Mouse (Mus musculus) neural tube, embryonic 10.5 days (tissue): ENCODE data around the gene Taf3.

Experiments
- DNase-seq: peaks from one replicate; pipeline ENCODE4 v3.0.0-alpha.2; 2017; ENCODE audit warnings: low spot score; ENCODE audit errors: extremely low spot score

The Taf3 gene

DNA sequence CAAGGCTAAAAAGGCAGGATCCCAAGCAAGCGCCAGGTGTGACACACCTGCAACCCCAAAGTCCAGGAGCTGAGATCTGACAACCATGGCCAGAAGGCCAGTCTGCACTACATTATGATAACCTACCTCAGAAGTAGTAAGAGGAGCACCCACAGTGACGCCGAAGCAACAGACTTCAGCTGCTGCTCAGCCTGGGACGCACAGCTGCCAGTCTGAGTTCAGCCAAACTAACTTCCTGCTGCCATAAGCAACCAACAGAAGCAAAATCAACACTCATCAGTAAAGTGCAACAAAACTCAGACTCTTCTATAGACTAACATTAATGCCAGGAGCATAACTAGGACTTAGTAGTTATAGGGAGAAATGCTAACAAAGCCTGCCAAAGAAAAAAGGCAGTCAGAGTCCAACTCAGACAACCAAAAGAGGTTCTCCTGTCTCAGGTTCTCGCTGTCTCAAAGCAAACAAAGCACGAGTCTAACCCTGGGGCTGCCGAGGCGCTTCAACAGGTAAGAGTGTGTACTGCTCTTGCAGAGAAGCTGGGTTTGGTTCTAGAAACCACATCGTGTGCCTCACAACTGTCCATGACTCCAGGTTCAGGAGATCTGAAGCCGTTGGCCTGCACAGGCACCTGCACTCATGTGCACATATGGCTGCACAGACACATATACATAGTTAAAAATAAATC is 33.3 kb downstream of the Taf3 start:
- DNase-seq = no peak

DNA sequence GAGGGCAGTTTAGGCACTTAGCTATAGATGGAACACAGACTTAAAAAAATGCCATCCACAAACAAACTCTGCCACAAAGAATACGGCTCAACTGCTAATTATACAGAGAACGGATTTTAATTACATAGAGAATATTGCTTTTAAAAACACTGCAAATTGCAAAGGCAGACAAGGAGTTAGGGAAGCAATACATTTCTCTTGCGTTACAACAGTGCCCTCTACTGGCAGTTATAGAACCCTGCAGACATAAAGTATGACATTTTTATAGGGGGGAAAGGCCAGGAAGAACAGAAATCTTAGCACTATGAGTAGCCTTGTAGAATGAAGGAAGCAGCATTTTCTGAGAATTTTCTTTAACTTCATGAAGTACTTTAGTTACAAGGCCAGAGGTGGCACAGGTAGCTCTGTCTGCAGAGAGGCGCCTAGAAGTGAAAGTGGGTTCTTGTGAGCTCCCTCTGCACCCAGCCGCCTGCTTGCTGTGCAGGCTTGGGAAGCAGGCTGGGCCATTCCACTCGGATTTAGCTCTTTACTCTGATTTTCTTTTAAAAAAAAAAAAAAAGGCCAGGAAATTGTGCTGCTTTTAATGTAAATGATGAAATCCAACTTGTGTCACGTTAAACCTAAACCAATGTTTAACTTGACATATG is 38.0 kb downstream of the Taf3 start:
- no peak for DNase-seq

DNA sequence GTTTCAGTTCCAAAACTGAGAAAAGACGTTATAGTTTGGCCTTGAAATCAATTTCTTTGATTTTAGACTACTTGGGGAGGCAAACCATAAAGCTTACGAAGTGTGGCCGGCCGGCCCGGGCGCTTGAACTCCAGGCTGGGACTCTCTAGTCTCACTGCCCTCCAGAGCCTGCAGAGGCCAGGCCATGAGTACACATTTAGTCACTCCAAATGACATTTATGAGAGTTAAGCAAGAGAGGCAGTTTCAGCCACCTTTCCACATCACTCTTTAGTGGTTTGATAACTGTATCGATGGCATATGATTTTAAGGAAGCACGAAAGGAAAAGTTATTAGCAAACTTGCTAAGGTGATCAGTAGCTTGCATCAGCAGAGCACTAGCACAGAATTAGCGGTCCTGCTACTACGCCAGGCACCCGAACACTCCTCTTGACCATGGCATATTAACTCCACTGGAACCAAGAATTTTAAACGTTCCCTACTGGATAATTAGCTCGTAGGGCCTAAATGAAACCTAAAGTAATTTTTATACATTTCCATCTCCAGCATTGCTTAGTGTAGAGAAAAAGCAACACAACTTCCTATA is 38.6 kb downstream of the Taf3 start:
- no peak for DNase-seq

DNA sequence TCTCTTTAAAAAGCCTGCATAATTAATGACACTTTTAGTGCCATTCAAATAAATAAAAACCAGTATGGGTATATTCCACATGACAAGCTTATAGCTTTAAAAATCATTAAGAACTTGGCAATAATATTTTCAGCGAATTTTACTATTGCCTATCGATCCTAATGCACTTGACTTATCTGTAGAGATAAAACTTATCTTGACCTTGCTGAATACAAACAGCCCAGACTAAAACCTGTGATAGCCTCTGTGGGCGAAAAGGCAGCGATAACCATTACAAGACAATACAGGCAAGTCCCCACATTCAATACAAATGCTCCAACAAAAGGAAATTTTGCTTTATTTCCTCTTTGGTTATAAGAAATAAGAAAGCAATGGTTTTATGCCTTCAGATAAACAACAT is 39.8 kb downstream of the Taf3 start:
- DNase-seq = no peak

DNA sequence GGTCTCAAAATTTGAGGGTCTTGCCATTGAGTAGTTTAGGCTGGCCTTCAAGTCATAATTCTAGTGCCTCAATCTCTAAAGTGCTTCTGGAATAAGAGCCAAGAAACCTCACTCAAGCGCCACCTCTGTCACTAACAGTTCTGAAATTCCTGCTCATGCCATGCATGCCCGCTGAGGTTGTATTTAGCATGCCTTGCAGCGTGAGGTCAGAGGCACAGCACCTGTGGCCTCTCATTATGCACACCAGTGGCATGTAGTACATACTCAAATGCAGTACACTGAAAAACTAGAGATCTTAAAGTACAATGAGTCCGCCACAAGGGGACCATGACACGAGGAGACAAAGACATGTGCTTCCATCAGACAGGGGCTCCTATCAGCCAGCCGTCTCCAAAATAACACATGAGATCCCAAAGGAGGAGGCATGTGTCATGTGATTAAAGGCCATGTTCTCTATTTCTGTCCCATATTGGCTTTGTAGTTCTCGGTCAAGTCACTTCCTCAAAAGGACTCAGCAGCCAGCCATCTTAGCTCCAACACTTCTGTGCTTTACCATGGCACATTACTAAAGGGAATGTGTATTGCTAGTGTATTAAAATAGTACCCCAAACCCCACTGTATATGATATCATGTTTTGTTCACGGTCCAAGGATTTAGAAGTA is 43.3 kb downstream of the Taf3 start:
- DNase-seq = no peak

DNA sequence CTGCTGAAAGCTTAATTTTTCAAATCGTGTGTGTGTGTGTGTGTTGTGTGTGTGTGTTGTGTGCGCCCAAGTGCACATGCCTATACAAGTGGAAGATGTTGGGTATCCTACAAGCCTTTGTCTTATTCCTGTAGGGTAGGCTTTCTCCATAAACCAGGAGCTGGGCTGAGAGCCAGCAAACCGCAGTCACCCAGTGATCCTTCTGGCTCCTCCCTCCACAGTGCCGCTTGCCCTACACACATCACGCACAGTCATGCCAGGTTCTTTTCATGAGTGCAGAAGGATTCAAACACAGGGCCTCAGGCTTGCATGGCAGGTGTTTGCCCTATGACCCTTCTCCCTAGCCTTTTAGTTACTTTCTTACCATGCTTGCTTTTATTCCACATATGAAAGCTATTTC is 45.0 kb downstream of the Taf3 start:
- no peak for DNase-seq

DNA sequence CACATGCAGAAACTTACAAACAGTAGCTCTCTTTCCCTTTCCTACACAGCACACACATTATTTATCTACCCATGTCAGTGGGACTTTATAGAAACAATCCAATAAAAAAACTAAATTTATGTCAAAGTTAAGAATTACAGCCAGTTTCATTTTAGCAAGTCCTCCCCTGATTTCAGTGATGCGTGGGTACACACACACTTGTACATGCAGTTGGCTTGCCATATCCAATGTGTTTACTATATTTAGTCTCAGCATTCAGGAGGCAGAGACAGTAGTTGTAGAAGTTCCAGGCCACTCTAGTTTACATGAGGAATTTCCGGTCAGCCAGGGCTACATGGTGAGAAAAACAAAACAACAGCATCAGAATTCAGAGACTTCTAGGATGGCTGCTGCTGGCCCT is 46.8 kb downstream of the Taf3 start:
- DNase-seq = no peak

DNA sequence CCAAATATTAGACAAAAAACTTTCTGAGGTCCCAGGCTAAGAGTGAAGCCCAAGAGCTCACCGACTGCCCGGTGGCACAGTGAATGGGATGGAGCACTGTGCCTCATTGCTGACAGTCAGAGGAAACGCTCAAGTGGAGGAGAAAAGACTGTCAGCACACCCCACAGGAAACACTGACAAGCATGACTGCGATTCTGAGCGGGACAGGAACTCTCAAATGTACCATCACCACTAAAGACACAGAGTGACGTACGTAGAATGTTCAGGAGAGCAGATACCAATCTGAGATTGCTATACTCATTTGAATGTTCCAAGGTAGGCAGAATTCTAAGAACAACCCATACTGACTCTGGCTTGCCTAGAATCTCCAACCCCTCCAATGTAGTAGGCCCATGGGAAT is 50.9 kb downstream of the Taf3 start:
- no peak for DNase-seq

DNA sequence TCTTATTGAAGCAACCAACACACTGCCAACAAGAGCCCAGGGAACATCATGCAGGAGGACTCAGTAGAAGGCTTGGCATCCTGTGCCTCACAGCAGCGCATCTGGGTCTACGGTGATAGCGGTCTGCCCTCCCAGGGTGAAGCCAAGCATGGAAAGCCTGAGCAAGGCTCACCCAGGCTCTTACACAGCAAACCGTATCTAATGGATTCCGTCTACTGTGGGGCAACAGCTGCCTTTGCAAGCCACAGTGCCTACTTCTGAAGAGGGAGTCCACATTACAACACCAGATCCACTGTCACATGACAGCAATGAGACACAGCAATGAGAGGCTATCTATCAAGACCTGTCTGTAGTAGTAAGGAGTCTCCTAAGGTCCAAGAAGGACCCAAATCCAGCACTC is 52.3 kb downstream of the Taf3 start:
- no peak for DNase-seq

DNA sequence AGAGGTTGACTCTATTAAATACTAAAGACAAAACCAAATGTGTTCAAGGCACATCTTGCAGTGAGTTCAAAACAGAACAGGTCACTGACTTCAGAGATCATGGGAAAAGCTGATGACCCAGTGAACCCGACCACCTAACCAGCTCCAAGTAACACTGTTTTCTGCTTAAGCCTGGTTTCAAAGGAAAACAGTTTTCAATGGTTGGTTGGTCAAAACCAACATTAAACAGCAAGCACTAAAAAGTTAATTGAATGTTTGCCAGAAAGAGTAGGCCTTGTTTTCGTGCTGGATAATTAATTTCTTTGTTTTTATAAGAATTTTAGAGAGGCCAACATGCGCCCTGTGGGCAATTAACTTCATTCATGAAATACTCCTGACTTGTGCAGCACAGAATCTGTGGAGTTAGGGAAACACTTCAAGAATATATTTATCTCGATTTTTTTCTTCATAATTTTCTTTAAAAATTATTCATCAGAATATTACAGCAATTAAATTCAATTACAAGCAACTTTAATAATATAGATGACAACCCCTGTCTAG is 57.6 kb downstream of the Taf3 start:
- DNase-seq = no peak

DNA sequence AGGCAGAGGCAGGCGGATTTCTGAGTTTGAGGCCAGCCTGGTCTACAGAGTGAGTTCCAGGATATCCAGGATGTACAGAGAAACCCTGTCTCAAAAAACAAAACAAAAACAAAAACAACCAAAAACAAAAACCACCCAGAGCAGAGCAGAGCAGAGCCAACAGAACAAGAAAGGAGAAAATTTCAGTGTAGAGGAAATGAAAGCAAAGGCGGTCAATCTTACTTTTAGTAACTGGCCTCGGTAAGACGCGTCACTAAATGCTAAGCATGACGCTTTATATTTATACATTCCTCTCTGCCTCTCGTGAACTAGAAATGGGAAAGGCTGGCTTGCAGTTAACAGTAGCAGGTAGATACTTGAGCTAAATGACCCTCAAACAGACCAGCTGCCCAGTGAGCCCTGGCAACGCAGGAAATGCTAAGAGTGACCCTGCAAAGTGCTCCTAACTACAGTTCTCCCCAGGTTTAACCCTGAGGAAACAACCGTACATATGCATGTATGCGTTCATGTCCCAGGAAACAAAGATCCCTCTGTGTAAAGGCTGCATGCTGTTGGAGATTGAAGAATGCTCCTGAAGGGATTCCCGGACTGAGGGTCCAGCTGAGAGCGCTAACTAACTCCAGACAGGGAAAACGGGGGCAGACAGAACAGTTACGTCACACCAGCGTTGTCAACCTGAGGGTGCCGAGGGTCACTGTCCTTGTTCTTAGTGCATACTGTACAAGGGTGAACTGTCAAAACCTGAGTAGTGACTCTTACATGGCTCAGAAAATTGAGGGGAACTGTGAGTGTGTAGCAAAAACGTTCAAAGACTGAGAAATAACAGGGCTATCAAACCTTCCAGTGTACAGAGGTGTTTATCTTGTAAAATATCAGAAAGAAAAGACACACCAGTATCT is 58.5 kb downstream of the Taf3 start:
- DNase-seq = no peak

DNA sequence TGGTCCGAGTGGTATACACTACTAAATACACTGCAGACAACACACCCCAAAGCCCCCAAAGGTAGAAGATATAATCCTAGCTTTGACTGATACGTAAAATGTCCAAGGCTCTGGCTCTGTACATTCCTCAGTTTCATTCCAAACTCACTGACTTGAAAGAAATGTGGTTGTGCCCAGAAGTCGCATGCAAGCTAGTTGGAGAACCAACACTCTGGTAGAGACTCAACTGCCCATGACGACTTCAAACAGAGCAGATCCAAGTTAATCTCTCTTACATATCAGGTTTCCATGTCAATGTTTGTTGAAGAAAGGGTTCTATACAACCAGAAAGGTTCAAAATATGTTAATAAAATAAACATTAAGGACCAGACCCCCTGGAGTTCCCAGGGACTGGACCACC is 60.1 kb downstream of the Taf3 start:
- no peak for DNase-seq

DNA sequence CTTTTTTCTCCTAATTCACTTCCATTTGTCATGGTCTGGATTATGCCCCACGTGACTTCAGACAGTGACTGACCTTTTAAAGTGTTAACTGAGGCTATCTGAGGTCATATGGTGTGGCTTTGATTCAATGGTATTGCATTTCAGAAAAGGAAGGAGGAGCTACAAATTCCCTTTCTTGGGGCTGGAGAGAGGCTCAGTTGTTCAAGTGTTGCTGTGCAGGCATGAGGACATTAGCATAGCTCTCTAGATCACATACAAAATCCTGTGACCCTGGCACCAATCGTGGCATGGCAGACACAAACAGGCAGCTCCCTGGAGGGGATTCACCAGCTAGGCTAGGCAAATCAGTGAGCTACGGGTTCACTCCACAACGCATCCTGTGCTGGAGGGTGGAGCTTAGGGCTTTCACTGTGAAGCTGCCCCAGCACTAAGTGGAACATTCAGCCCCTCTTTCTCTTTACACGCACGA is 62.4 kb downstream of the Taf3 start:
- DNase-seq = peak; percentile 38

DNA sequence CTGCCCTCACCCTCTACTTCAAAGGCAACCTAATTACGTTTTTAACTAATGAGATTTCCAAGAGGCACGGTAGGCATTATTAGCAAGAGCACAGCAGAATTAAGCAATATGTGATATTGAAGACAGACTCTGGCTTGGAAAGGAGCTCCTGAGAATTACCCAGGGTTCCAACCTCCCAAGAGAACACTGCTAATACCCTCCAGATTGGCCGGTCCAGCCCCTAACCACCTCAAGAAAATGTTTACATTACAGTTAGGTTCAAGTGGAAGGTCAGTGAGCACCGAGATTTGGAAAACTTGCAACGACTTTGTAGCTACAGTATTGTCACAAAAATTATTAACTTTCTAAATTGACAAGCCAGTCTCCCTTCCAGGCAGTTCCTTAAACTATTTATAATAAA is 66.0 kb downstream of the Taf3 start:
- no peak for DNase-seq

DNA sequence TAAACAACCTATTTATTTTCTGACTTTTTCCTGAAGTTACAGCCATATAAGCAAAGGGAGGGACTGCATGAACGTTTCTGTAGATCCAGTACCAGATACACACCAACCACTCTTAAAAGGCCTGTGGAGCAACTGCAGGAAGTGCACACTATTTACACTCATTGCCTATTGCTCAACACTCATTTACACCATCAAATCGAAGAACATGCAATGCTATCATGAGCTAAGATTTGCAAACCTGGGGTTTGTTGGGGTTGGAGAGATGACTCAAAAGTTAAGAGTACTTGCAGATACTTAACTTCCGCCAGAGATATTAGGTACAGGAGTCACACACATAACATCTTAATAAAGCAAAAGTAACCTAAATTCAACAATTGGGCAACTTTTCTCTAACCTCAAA is 76.5 kb downstream of the Taf3 start:
- DNase-seq = no peak

DNA sequence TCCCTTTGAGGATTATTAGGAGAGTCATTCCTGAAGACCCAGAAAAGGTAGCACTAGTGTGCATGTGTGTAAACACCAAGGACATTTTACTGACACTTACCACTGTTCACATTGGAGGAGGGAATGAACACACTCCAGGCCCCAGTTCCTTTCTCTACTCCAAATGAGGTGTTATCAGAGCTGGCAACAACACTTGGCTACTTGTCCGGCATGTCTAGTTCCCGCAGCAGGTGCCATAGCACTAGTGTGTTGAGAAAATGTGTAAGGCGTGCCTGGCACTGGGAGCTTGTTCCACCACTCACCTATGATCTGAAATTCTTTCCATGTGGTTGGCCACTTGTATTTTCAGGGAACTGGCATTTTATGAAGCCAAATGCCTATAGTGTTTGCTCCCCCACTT is 77.8 kb downstream of the Taf3 start:
- DNase-seq = no peak

DNA sequence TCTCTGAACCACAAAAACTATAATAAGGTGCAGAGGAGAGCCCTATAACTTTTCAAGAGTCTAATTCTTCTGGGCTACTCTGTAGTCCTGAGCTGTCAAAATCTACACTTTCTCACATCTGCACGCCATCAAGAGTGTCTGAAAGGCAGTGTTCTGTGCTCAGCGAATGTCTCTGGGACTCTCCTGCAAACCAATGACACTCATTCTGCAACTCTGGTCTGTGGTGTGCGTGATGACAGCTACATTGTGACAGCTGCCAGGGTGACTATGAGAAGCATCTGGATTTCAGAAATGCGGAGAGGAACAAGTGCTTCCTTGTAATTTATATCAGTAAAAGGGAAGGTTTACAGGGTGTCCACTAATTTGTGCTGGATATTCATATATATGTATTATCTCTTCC is 78.2 kb downstream of the Taf3 start:
- no peak for DNase-seq

DNA sequence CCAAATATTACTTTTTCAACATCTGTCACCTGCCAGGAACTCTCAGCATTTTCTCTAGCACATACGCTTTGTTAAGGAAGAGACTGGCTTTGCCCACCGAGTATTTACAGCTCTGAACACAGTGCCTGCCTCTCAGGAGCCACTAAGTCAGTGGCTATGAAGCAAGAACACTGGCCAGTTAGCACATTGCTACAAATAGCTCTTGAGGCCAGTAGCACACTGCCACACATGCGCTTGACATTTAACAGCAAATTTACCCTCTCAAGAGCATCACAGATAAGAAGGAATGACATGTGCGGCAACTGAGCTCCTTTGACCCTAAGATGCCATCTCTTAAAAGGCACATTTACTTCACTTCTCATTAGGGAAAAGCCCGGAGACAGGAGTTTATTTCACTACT is 78.7 kb downstream of the Taf3 start:
- DNase-seq = no peak

DNA sequence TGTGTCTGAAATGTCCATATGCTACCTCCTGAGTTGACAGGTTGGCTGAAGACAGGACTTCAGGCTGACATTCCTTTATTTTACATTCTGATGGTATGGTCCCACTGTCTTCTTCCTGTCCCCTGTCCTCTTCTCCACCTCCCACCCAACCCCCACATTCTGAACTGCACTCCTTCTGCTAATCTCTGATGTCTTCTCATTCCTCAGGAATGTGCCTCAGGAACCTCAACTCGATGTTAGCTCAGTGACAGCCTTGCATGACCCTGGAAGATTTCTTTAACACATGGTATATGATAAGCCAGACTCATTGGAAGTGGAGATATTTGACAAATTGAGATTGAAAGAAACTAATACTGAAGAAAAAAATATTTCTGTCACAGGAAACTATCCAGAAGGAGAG is 81.8 kb downstream of the Taf3 start:
- DNase-seq = no peak

DNA sequence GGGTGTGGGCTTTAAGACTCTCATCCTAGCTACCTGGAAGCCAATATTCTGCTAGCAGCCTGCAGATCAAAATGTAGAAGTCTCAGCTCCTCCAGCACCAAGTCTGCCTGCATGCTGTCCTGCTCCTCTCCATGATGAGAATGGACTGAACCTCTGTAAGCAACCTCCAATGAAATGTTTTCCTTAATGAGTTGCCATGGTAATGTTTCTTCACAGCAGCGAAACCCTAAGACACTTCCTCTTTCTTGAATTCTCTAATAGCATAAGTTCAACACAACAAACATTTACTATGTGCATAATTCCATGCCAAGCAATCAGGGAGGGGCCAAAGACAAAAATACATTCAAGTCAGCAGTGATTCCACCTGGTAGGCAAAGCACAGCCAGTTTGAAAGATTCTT is 82.8 kb downstream of the Taf3 start:
- no peak for DNase-seq

DNA sequence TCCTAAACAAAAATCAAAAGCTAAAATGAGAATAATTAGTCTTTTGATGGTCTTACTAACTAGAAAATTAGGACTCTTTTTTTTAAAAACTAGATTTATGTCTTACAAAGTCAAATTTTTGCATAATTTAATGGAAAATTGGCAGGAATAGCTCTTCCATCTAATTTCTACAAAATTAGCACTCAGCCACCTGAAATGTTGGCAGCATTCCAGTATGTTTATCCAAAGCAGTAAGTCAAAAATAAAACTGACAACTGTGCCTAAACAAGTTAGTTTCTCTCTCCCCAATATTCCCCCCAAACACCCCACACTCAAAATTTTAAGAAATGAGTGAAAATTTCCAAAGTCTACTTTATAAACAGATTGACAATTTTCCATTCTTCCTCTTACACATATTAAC is 85.5 kb downstream of the Taf3 start:
- no peak for DNase-seq
